Comparison of ENCODE assay signal across 9 mouse cellular contexts in the genomic region with DNA sequence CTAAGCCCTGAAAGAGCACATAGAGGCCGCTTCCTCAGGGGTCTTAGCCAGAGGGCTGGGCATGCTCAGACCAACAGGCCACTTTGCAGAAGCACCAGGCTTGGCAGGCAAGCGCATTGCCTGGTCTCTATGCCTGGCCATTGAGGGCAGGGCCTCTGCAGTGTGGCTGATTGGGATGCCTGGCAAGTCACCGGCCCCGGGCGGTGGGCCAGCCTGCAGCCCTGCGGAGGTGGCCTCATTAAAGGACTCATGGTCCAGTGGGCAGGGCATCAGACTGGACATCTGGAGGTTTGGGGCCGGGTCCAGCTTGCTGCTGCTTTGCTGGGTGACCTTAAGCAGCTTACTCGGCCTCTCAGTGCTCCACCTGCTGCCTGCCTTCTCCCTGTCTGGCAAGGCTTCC.
A peak's percentile ranks its signal among the peaks of the same experiment; 100 is the strongest.
DNase-seq lines count a peak whose midpoint lies in the region; ATAC-seq and TF ChIP-seq lines count a peak whose summit lies in the region.
"Had no signal": no experiment of that assay in that cellular context is flagged by ENCODE, and none has a peak within 500 bp of the region (broad histone marks: within the 10 kb centered on the region; RNA-seq: fewer than 3 reads in every experiment).

No protein-coding gene starts in this region.

- H3K4me3 ChIP-seq in forebrain, postnatal 0 days (ENCODE audit: low read depth, low read length), result no peak overlapping the region
- H3K4me3 ChIP-seq in hindbrain, embryonic 16.5 days (ENCODE audit: low read length), result no peak overlapping the region
- H3K4me3 ChIP-seq in stomach, postnatal 0 days (ENCODE audit: low read depth, low read length), result no peak overlapping the region
- H3K4me3 ChIP-seq: megakaryocyte, embryonic 14.5 days had no signal

- no peak for TF ChIP-seq CTCF in forebrain, postnatal 0 days (IDR thresholded peaks at IDR 0.05; ENCODE audit: low read depth)
- no peak for TF ChIP-seq CTCF in stomach, postnatal 0 days (IDR thresholded peaks at IDR 0.05; ENCODE audit: low read depth)

- peak; percentile 85 for ATAC-seq in forebrain, postnatal 0 days
- ATAC-seq in hindbrain, embryonic 16.5 days, result peak; percentile 92
- ATAC-seq in stomach, postnatal 0 days (ENCODE audit: low FRiP score, low TSS enrichment), result no peak

- H3K27ac ChIP-seq in forebrain, postnatal 0 days (ENCODE audit: low read depth, low read length), result no peak overlapping the region
- H3K27ac ChIP-seq in hindbrain, embryonic 16.5 days (ENCODE audit: low read depth, low read length), result peak overlapping the region; percentile 65
- no peak overlapping the region for H3K27ac ChIP-seq in stomach, postnatal 0 days (replicated peaks)

- H3K9me3 ChIP-seq in forebrain, postnatal 0 days (ENCODE audit: low read length), result no peaks in the 10 kb centered on the region
- no peaks in the 10 kb centered on the region; the same call in 1 of the 2 replicates for H3K9me3 ChIP-seq in hindbrain, embryonic 16.5 days (ENCODE audit: control insufficient read depth, low read length)
- no peaks in the 10 kb centered on the region for H3K9me3 ChIP-seq in stomach, postnatal 0 days (ENCODE audit: control insufficient read depth, low read length)

- TF ChIP-seq EP300 in stomach, postnatal 0 days (optimal IDR thresholded peaks at IDR 0.05), result no peak

- H3K4me1 ChIP-seq in forebrain, postnatal 0 days (ENCODE audit: insufficient read depth), result no peaks in the 10 kb centered on the region
- peaks cover 5% of the 10 kb centered on the region; the same call in 1 of the 2 replicates for H3K4me1 ChIP-seq in hindbrain, embryonic 16.5 days (ENCODE audit: control insufficient read depth, insufficient read depth, low read depth, low read length)
- no peaks in the 10 kb centered on the region for H3K4me1 ChIP-seq in stomach, postnatal 0 days (replicated peaks; ENCODE audit: control insufficient read depth, insufficient read depth)
- H3K4me1 ChIP-seq: megakaryocyte, embryonic 14.5 days had no signal

- 36% methylated on average over 8 of the region's 8 CpGs for WGBS in forebrain, postnatal 0 days
- 64% methylated on average over 8 of the region's 8 CpGs for WGBS in hindbrain, embryonic 16.5 days
- 85% methylated on average over 8 of the region's 8 CpGs for WGBS in stomach, postnatal 0 days

- intact Hi-C loops in left cerebral cortex, postnatal 4 days (cut with DNase I), result no loop called here

- no peak overlapping the region for H3K4me2 ChIP-seq in forebrain, postnatal 0 days (ENCODE audit: low read depth)
- H3K4me2 ChIP-seq in hindbrain, embryonic 16.5 days (ENCODE audit: low read length), result no peak overlapping the region
- H3K4me2 ChIP-seq in stomach, postnatal 0 days (replicated peaks; ENCODE audit: low read depth), result no peak overlapping the region

- DNase-seq in adrenal gland, adult (ENCODE audit: inconsistent age in 2 of 2, low spot score in 1 of 2), result peak; percentile 15 to 70
- DNase-seq in adrenal gland, postnatal 4 days (ENCODE audit: low spot score in 2 of 2), result no peak
- DNase-seq in adipocyte (ENCODE audit: low spot score), result peak; percentile 68
- peak; percentile 77 for DNase-seq in forebrain, postnatal 0 days
- DNase-seq in left cerebral cortex, postnatal 4 days, result peak; percentile 98
- DNase-seq in urinary bladder, adult 18-20 months (ENCODE audit: low spot score in 2 of 2), result no peak
- no peak for DNase-seq in stomach, postnatal 0 days (ENCODE audit: low spot score)

- H3K9ac ChIP-seq in forebrain, postnatal 0 days, result no peak overlapping the region
- H3K9ac ChIP-seq in hindbrain, embryonic 16.5 days (ENCODE audit: low read depth, low read length), result no peak overlapping the region
- no peak overlapping the region for H3K9ac ChIP-seq in stomach, postnatal 0 days (ENCODE audit: low read length)

- no peaks in the 10 kb centered on the region for H3K27me3 ChIP-seq in forebrain, postnatal 0 days (ENCODE audit: insufficient read depth, low read length)
- no peaks in the 10 kb centered on the region for H3K27me3 ChIP-seq in hindbrain, embryonic 16.5 days (replicated peaks; ENCODE audit: control insufficient read depth, insufficient read depth, low read length)
- H3K27me3 ChIP-seq in stomach, postnatal 0 days (ENCODE audit: control insufficient read depth, insufficient read depth, low read length), result no peaks in the 10 kb centered on the region
- H3K27me3 ChIP-seq: megakaryocyte, embryonic 14.5 days had no signal

- no peaks in the 10 kb centered on the region for H3K36me3 ChIP-seq in forebrain, postnatal 0 days (ENCODE audit: insufficient read depth)
- no peaks in the 10 kb centered on the region for H3K36me3 ChIP-seq in hindbrain, embryonic 16.5 days (ENCODE audit: control insufficient read depth, insufficient read depth, low read length)
- no peaks in the 10 kb centered on the region for H3K36me3 ChIP-seq in stomach, postnatal 0 days (ENCODE audit: control insufficient read depth, insufficient read depth, low read length)

Comparison
In these comparisons a context has a peak if more than half of its experiments do, and no peak if none do; other contexts are left out.
1. DNase-seq: peak in adrenal gland, adult (2 of 2), adipocyte (single experiment), forebrain, postnatal 0 days (single experiment) and left cerebral cortex, postnatal 4 days (single experiment); none in adrenal gland, postnatal 4 days (0 of 2), urinary bladder, adult 18-20 months (0 of 2) and stomach, postnatal 0 days (single experiment).